Comparison of ENCODE assay signal across 8 mouse cellular contexts in the genomic region with DNA sequence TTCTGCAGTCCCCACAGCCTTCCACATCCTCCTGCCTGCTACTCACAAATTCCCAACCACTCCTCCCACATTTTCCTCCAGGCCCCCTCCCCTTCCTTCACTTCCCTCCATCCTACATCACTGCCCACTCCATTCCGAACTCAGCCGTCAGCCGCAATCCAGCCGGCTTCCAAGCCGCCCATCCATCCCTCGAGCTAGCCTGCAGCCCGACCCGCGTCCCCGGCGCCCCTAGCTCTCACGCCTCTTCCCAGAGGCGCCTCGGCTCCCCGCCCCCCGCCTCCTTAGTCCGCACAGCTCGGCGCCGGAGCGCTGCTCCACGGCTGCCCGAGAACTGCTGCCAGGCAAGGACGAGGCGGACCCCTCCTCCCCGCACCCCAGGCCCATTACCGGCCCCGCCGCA. TPM values are rescaled to one million over a fixed set of nuclear protein-coding genes. Genes with fewer than 3 reads are reported as not detected.
DNase-seq lines count a peak whose midpoint lies in the region; ATAC-seq and TF ChIP-seq lines count a peak whose summit lies in the region.

No protein-coding gene starts in this region.

- H3K9ac ChIP-seq in intestine, postnatal 0 days (ENCODE audit: low read depth, low read length): peak overlapping the region; percentile 74

- H3K4me1 ChIP-seq in embryonic fibroblast, embryonic 13.5 days (ENCODE audit: control insufficient read depth, insufficient read depth, low read length): peaks cover 5% of the 10 kb centered on the region
- H3K4me1 ChIP-seq in intestine, postnatal 0 days (replicated peaks; ENCODE audit: control insufficient read depth, insufficient read depth, low read length): peaks cover 7% of the 10 kb centered on the region; the same call in 1 of the 2 replicates

- no peaks in the 10 kb centered on the region for H3K9me3 ChIP-seq in intestine, postnatal 0 days (ENCODE audit: control insufficient read depth)

- no peaks in the 10 kb centered on the region for H3K27me3 ChIP-seq in intestine, postnatal 0 days (replicated peaks; ENCODE audit: control insufficient read depth, insufficient read depth, low read length)

- H3K36me3 ChIP-seq in intestine, postnatal 0 days (ENCODE audit: control insufficient read depth, insufficient read depth): no peaks in the 10 kb centered on the region

- no peak for TF ChIP-seq CTCF in embryonic fibroblast, embryonic 13.5 days (IDR thresholded peaks at IDR 0.05; ENCODE audit: borderline replicate concordance, insufficient read depth, low read length)
- TF ChIP-seq CTCF in intestine, postnatal 0 days (IDR thresholded peaks at IDR 0.05; ENCODE audit: low read depth): no peak

- no peak overlapping the region for H3K27ac ChIP-seq in embryonic fibroblast, embryonic 13.5 days (ENCODE audit: insufficient read depth, low read length)
- H3K27ac ChIP-seq in intestine, postnatal 0 days (ENCODE audit: low read depth, low read length): peak overlapping the region; percentile 62; the same call in 1 of the 2 replicates

- TF ChIP-seq POLR2A in embryonic fibroblast, embryonic 13.5 days (IDR thresholded peaks at IDR 0.05; ENCODE audit: low read depth, low read length): no peak

- DNase-seq in layer of hippocampus, adult 9-11 months: peak; percentile 38
- no peak for DNase-seq in layer of hippocampus, postnatal 10 days (ENCODE audit: low spot score in 2 of 2)
- DNase-seq in ZHBTc4 (ENCODE audit: low read depth, low spot score): peak; percentile 71
- DNase-seq in mesoderm, embryonic 11.5 days (ENCODE audit: low read depth, low spot score): peak; percentile 71
- no peak for DNase-seq in urinary bladder, postnatal 14 days (ENCODE audit: low spot score)
- DNase-seq in spleen, postnatal 10 days (ENCODE audit: low spot score in 2 of 2): no peak

- WGBS in intestine, postnatal 0 days: under 1% methylated on average over 29 of the region's 29 CpGs

- peak overlapping the region; percentile 58 for H3K4me3 ChIP-seq in embryonic fibroblast, embryonic 13.5 days (ENCODE audit: insufficient read depth, low read length)
- H3K4me3 ChIP-seq in intestine, postnatal 0 days (ENCODE audit: low read depth, low read length): peak overlapping the region; percentile 76

- ATAC-seq in intestine, postnatal 0 days: peak; percentile 50

- H3K4me2 ChIP-seq in intestine, postnatal 0 days (replicated peaks; ENCODE audit: low read depth): peak overlapping the region; percentile 100

RNA-seq across cellular contexts. Expression of a gene that starts 0.6 kb away (rescaled TPM):
- 10 to 100 TPM; 34.5 to 34.7 TPM for total RNA-seq in layer of hippocampus, postnatal 10 days (2021)
- 9.3 and 10.8 TPM in 2 replicates for polyA plus RNA-seq in embryonic fibroblast, embryonic 13.5 days (2011; ENCODE audit: insufficient read length, low read depth, missing spikeins)
- 3.1 and 3.3 TPM in 2 replicates for polyA plus RNA-seq in intestine, postnatal 0 days (2015; fragmentation: Nextera tagmentation; extraction: Ambion mirVana)

RNA-seq across cellular contexts. Expression of a gene that starts 25.8 kb away (rescaled TPM):
- total RNA-seq in layer of hippocampus, postnatal 10 days (2021): 10 to 100 TPM; 67.8 to 79.1 TPM
- 22.6 and 27.4 TPM in 2 replicates for polyA plus RNA-seq in embryonic fibroblast, embryonic 13.5 days (2011; ENCODE audit: insufficient read length, low read depth, missing spikeins)
- 10.6 and 11.5 TPM in 2 replicates for polyA plus RNA-seq in intestine, postnatal 0 days (2015; fragmentation: Nextera tagmentation; extraction: Ambion mirVana)

RNA-seq across cellular contexts. Expression of a gene that starts 57.2 kb away (rescaled TPM):
- total RNA-seq in layer of hippocampus, postnatal 10 days (2021): 10 to 100 TPM; 28.8 to 34.1 TPM
- polyA plus RNA-seq in embryonic fibroblast, embryonic 13.5 days (2011; ENCODE audit: insufficient read length, low read depth, missing spikeins): 15.6 and 20.3 TPM in 2 replicates
- 8.0 and 8.5 TPM in 2 replicates for polyA plus RNA-seq in intestine, postnatal 0 days (2015; fragmentation: Nextera tagmentation; extraction: Ambion mirVana)

Comparison
In these comparisons a context has a peak if more than half of its experiments do, and no peak if none do; other contexts are left out.
1. DNase-seq: peak in layer of hippocampus, adult 9-11 months (single experiment), ZHBTc4 (single experiment) and mesoderm, embryonic 11.5 days (single experiment); none in layer of hippocampus, postnatal 10 days (0 of 2), urinary bladder, postnatal 14 days (single experiment) and spleen, postnatal 10 days (0 of 2).